ENCODE assay signal across 10 mouse cellular contexts in genomic region chr1:75214886-75215285, GRCm38 (mm10). TPM values are rescaled to one million over a fixed set of nuclear protein-coding genes. Genes with fewer than 3 reads are reported as not detected.
DNase-seq lines count a peak whose midpoint lies in the region; ATAC-seq and TF ChIP-seq lines count a peak whose summit lies in the region.
"Had no signal": no experiment of that assay in that cellular context is flagged by ENCODE, and none has a peak within 500 bp of the region (broad histone marks: within the 10 kb centered on the region; RNA-seq: fewer than 3 reads in every experiment).

No protein-coding gene starts in this region.

- H3K27me3 ChIP-seq in megakaryocyte, embryonic 14.5 days (replicated peaks) = no peaks in the 10 kb centered on the region
- H3K27me3 ChIP-seq in heart, embryonic 16.5 days (ENCODE audit: control insufficient read depth, insufficient read depth, low read length) = no peaks in the 10 kb centered on the region; the same call in 1 of the 2 replicates
- H3K27me3 ChIP-seq in midbrain, embryonic 16.5 days (ENCODE audit: control insufficient read depth, insufficient read depth, low read depth, low read length) = peaks cover 18% of the 10 kb centered on the region
- no peaks in the 10 kb centered on the region for H3K27me3 ChIP-seq in thymus, adult 2 months (ENCODE audit: control insufficient read depth, insufficient read depth, low read length)

- peak overlapping the region; percentile 32; the same call in 1 of the 2 replicates for H3K27ac ChIP-seq in heart, embryonic 16.5 days (ENCODE audit: low read length)
- H3K27ac ChIP-seq in layer of hippocampus, adult 2 months = peak overlapping the region; percentile 63
- H3K27ac ChIP-seq in midbrain, embryonic 16.5 days (ENCODE audit: low read length) = no peak overlapping the region
- no peak overlapping the region for H3K27ac ChIP-seq in thymus, adult 2 months (ENCODE audit: control insufficient read depth, insufficient read depth, low read length)

- peak; percentile 70 to 80 for DNase-seq in layer of hippocampus, adult 2 months (ENCODE audit: low spot score in 2 of 2)
- DNase-seq in right cerebral cortex, postnatal 4 days = peak; percentile 40
- DNase-seq in c-Kit-positive CD71-positive TER-119-positive erythroid progenitor cells, embryonic 14.5 days (ENCODE audit: low spot score) = no peak
- no peak for DNase-seq in thymus, adult 2 months
- DNase-seq: lung, embryonic 14.5 days had no signal

- no peaks in the 10 kb centered on the region for H3K9me3 ChIP-seq in megakaryocyte, embryonic 14.5 days
- no peaks in the 10 kb centered on the region for H3K9me3 ChIP-seq in heart, embryonic 16.5 days (replicated peaks; ENCODE audit: control insufficient read depth, low read length)
- H3K9me3 ChIP-seq in midbrain, embryonic 16.5 days (replicated peaks; ENCODE audit: control insufficient read depth, low read length, poor library complexity, severe bottlenecking) = no peaks in the 10 kb centered on the region

- H3K4me3 ChIP-seq in megakaryocyte, embryonic 14.5 days (replicated peaks) = peak overlapping the region; percentile 96
- no peak overlapping the region for H3K4me3 ChIP-seq in heart, embryonic 16.5 days (ENCODE audit: low read length)
- H3K4me3 ChIP-seq in layer of hippocampus, adult 2 months = peak overlapping the region; percentile 24; the same call in 1 of the 2 replicates
- H3K4me3 ChIP-seq in midbrain, embryonic 16.5 days (ENCODE audit: low read depth, low read length) = no peak overlapping the region
- H3K4me3 ChIP-seq in thymus, adult 2 months (ENCODE audit: control insufficient read depth, insufficient read depth, low read length) = no peak overlapping the region

- H3K36me3 ChIP-seq in megakaryocyte, embryonic 14.5 days (replicated peaks; ENCODE audit: low read length) = peaks cover 71% of the 10 kb centered on the region
- peaks cover 22% of the 10 kb centered on the region for H3K36me3 ChIP-seq in heart, embryonic 16.5 days (ENCODE audit: control insufficient read depth, insufficient read depth)
- H3K36me3 ChIP-seq in midbrain, embryonic 16.5 days (ENCODE audit: control insufficient read depth, insufficient read depth, low read length) = peaks cover 9% of the 10 kb centered on the region
- H3K36me3 ChIP-seq in thymus, adult 2 months (ENCODE audit: control insufficient read depth, insufficient read depth, low read length) = peaks cover 15% of the 10 kb centered on the region

- H3K4me1 ChIP-seq in megakaryocyte, embryonic 14.5 days = peaks cover 78% of the 10 kb centered on the region
- peaks cover 26% of the 10 kb centered on the region for H3K4me1 ChIP-seq in heart, embryonic 16.5 days (ENCODE audit: control insufficient read depth, insufficient read depth, low read length)
- peaks cover 33% of the 10 kb centered on the region for H3K4me1 ChIP-seq in midbrain, embryonic 16.5 days (ENCODE audit: control insufficient read depth, insufficient read depth, low read length)
- H3K4me1 ChIP-seq in thymus, adult 2 months (replicated peaks; ENCODE audit: control insufficient read depth, insufficient read depth, low read length) = peaks cover 67% of the 10 kb centered on the region

- WGBS in heart, embryonic 16.5 days = 61% methylated on average over 5 of the region's 5 CpGs
- 78% methylated on average over 5 of the region's 5 CpGs for WGBS in midbrain, embryonic 16.5 days
- 46% methylated on average over 5 of the region's 5 CpGs for WGBS in thymus, adult 2 months

- no peak overlapping the region for H3K4me2 ChIP-seq in heart, embryonic 16.5 days (ENCODE audit: low read depth, low read length)
- H3K4me2 ChIP-seq in midbrain, embryonic 16.5 days (ENCODE audit: low read length) = no peak overlapping the region
- H3K4me2 ChIP-seq: lung, embryonic 14.5 days had no signal

- no peak for TF ChIP-seq POLR2A in thymus, adult 2 months (IDR thresholded peaks at IDR 0.05; ENCODE audit: control insufficient read depth, extremely low read depth, insufficient read depth, low read length, poor library complexity)

- ATAC-seq in megakaryocyte, adult 5-6 weeks (ENCODE audit: poor library complexity, severe bottlenecking) = no peak
- ATAC-seq in heart, embryonic 16.5 days (replicated peaks; ENCODE audit: extremely low read depth, insufficient read depth, low FRiP score) = no peak
- ATAC-seq in midbrain, embryonic 16.5 days = no peak

- H3K9ac ChIP-seq in heart, embryonic 16.5 days (ENCODE audit: low read length) = no peak overlapping the region
- H3K9ac ChIP-seq in midbrain, embryonic 16.5 days (ENCODE audit: low read depth, low read length) = no peak overlapping the region
- H3K9ac ChIP-seq: lung, embryonic 14.5 days had no signal

- TF ChIP-seq CTCF in layer of hippocampus, adult 2 months (conservative IDR thresholded peaks at IDR 0.05) = no peak
- no peak for TF ChIP-seq CTCF in thymus, adult 2 months (IDR thresholded peaks at IDR 0.05; ENCODE audit: borderline replicate concordance, control insufficient read depth, extremely low read depth, insufficient read depth, low read length, poor library complexity)

RNA-seq across cellular contexts. Expression of gene Stk16, which starts 4.2 kb away (rescaled TPM):
- polyA plus RNA-seq in megakaryocyte, embryonic 14.5 days (2012; ENCODE audit: insufficient read depth, low replicate concordance) = 195 and 221 TPM in 2 replicates
- 99.9 and 101 TPM in 2 replicates for total RNA-seq in megakaryocyte, adult 5-6 weeks (2015)
- total RNA-seq in megakaryocyte, adult 5-6 weeks (2017) = 71.1 and 84.6 TPM in 2 replicates
- polyA plus RNA-seq in heart, embryonic 16.5 days (2015; fragmentation: Nextera tagmentation; extraction: Ambion mirVana) = 96.5 and 102 TPM in 2 replicates
- 10 to 100 TPM; 88.6 to 93.7 TPM for total RNA-seq in layer of hippocampus, adult 2 months (2021)
- polyA plus RNA-seq in midbrain, embryonic 16.5 days (2015; fragmentation: Nextera tagmentation; extraction: Ambion mirVana) = 147 and 154 TPM in 2 replicates
- polyA plus RNA-seq in thymus, adult 2 months (2012; rRNA removed) = 340 and 342 TPM in 2 replicates

RNA-seq across cellular contexts. Expression of gene Glb1l, which starts 4.3 kb away (rescaled TPM):
- polyA plus RNA-seq in megakaryocyte, embryonic 14.5 days (2012; ENCODE audit: insufficient read depth, low replicate concordance) = 0.47 and 1.1 TPM in 2 replicates
- total RNA-seq in megakaryocyte, adult 5-6 weeks (2015) = 7.5 and 8.2 TPM in 2 replicates
- 6.7 and 12.2 TPM in 2 replicates for total RNA-seq in megakaryocyte, adult 5-6 weeks (2017)
- 7.7 and 8.8 TPM in 2 replicates for polyA plus RNA-seq in heart, embryonic 16.5 days (2015; fragmentation: Nextera tagmentation; extraction: Ambion mirVana)
- 10 to 100 TPM; 16.9 to 17.7 TPM for total RNA-seq in layer of hippocampus, adult 2 months (2021)
- 23.0 and 25.4 TPM in 2 replicates for polyA plus RNA-seq in midbrain, embryonic 16.5 days (2015; fragmentation: Nextera tagmentation; extraction: Ambion mirVana)
- polyA plus RNA-seq in thymus, adult 2 months (2012; rRNA removed) = 11.7 and 14.4 TPM in 2 replicates

RNA-seq across cellular contexts. Expression of gene Tuba4a, which starts 4.8 kb away (rescaled TPM):
- 283 and 585 TPM in 2 replicates for polyA plus RNA-seq in megakaryocyte, embryonic 14.5 days (2012; ENCODE audit: insufficient read depth, low replicate concordance)
- total RNA-seq in megakaryocyte, adult 5-6 weeks (2015) = 373 and 391 TPM in 2 replicates
- total RNA-seq in megakaryocyte, adult 5-6 weeks (2017) = 160 and 168 TPM in 2 replicates
- 63.3 and 81.2 TPM in 2 replicates for polyA plus RNA-seq in heart, embryonic 16.5 days (2015; fragmentation: Nextera tagmentation; extraction: Ambion mirVana)
- 100 to 1,000 TPM; 533 to 543 TPM for total RNA-seq in layer of hippocampus, adult 2 months (2021)
- 11.2 and 22.2 TPM in 2 replicates for polyA plus RNA-seq in midbrain, embryonic 16.5 days (2015; fragmentation: Nextera tagmentation; extraction: Ambion mirVana)
- 139 and 162 TPM in 2 replicates for polyA plus RNA-seq in thymus, adult 2 months (2012; rRNA removed)

RNA-seq across cellular contexts. Expression of gene A630095N17Rik, which starts 17.0 kb away (rescaled TPM):
- polyA plus RNA-seq in megakaryocyte, embryonic 14.5 days (2012; ENCODE audit: insufficient read depth, low replicate concordance) = not detected in 2 replicates
- not detected in 2 replicates for total RNA-seq in megakaryocyte, adult 5-6 weeks (2015)
- total RNA-seq in megakaryocyte, adult 5-6 weeks (2017) = not detected in 2 replicates
- polyA plus RNA-seq in heart, embryonic 16.5 days (2015; fragmentation: Nextera tagmentation; extraction: Ambion mirVana) = 0.24 TPM in 1 of 2 replicates, not detected in the other
- not detected for total RNA-seq in layer of hippocampus, adult 2 months (2021)
- not detected in 2 replicates for polyA plus RNA-seq in midbrain, embryonic 16.5 days (2015; fragmentation: Nextera tagmentation; extraction: Ambion mirVana)
- polyA plus RNA-seq in thymus, adult 2 months (2012; rRNA removed) = not detected in 2 replicates
- polyA plus RNA-seq: frontal cortex, adult 2 months; lung, embryonic 14.5 days had no signal

RNA-seq across cellular contexts. Expression of gene Dnajb2, which starts 21.3 kb away (rescaled TPM):
- 97.0 and 100 TPM in 2 replicates for polyA plus RNA-seq in megakaryocyte, embryonic 14.5 days (2012; ENCODE audit: insufficient read depth, low replicate concordance)
- total RNA-seq in megakaryocyte, adult 5-6 weeks (2015) = 1.9 and 2.6 TPM in 2 replicates
- total RNA-seq in megakaryocyte, adult 5-6 weeks (2017) = 5.9 and 7.3 TPM in 2 replicates
- polyA plus RNA-seq in heart, embryonic 16.5 days (2015; fragmentation: Nextera tagmentation; extraction: Ambion mirVana) = 45.6 and 46.0 TPM in 2 replicates
- 10 to 100 TPM; 69.6 to 82.8 TPM for total RNA-seq in layer of hippocampus, adult 2 months (2021)
- 79.4 and 84.3 TPM in 2 replicates for polyA plus RNA-seq in midbrain, embryonic 16.5 days (2015; fragmentation: Nextera tagmentation; extraction: Ambion mirVana)
- polyA plus RNA-seq in thymus, adult 2 months (2012; rRNA removed) = 19.9 and 22.3 TPM in 2 replicates

Comparison
In these comparisons a context has a peak if more than half of its experiments do, and no peak if none do; other contexts are left out.
1. H3K4me3 ChIP-seq: peak in megakaryocyte, embryonic 14.5 days (single experiment) and layer of hippocampus, adult 2 months (single experiment); none in heart, embryonic 16.5 days (single experiment), midbrain, embryonic 16.5 days (single experiment) and thymus, adult 2 months (single experiment).
2. H3K27ac ChIP-seq: peak in heart, embryonic 16.5 days (single experiment) and layer of hippocampus, adult 2 months (single experiment); none in midbrain, embryonic 16.5 days (single experiment) and thymus, adult 2 months (single experiment).
3. DNase-seq: peak in layer of hippocampus, adult 2 months (2 of 2) and right cerebral cortex, postnatal 4 days (single experiment); none in c-Kit-positive CD71-positive TER-119-positive erythroid progenitor cells, embryonic 14.5 days (single experiment) and thymus, adult 2 months (single experiment).